Mouse (Mus musculus) A20 (cell line): ENCODE results near the gene Zfp768.
"Not testable (repeated sequence)": the region's sequence is repeated elsewhere in the genome, so short reads cannot be mapped to it uniquely, and the experiment has no call there.

Experiments used
- DNase-seq: peaks from one replicate; pipeline ENCODE4 v3.0.0-alpha.2; 2011; ENCODE audit warnings: low read depth, low spot score

Gene Zfp768

GRCm38 (mm10) chr7:127345512-127346325, at the start of gene Zfp768:
TSS of gene Zfp768 (minus strand) at chr7:127345589.
- DNase-seq = peak; percentile 92

DNA sequence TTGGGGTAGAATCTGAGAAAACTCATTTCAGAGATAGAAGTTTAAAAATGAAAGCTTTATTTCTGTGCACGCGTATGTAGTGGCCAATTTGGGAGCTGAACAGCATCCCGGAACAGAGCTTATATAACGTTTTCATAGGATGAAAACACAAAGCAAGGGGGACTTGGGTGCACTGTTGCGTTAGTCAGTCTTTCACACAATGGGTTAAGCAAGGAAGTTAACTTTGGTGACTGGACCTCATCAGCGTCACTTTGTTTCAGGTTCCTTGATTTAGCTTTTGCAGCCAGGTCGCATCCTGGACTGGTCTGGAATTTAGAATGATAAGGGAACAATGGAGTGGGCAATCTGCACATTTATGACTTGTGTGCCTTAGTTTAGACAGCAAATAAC, 48.5 kb upstream of the Zfp768 start:
- DNase-seq = no peak

- DNase-seq = peak; percentile 98
Measured at GRCm38 (mm10) chr7:127393157-127393943, 48.0 kb upstream of the Zfp768 start, which contains the start of gene E430018J23Rik. TSS of gene E430018J23Rik (minus strand) at chr7:127393629.

- peak; percentile 5 for DNase-seq
Measured at GRCm38 (mm10) chr7:127392251-127392824, 46.9 kb upstream of the Zfp768 start.

GRCm38 (mm10) chr7:127391538-127391937, 46.1 kb upstream of the Zfp768 start:
- DNase-seq = no peak

GRCm38 (mm10) chr7:127390306-127390705, 44.9 kb upstream of the Zfp768 start:
- DNase-seq = no peak

DNA sequence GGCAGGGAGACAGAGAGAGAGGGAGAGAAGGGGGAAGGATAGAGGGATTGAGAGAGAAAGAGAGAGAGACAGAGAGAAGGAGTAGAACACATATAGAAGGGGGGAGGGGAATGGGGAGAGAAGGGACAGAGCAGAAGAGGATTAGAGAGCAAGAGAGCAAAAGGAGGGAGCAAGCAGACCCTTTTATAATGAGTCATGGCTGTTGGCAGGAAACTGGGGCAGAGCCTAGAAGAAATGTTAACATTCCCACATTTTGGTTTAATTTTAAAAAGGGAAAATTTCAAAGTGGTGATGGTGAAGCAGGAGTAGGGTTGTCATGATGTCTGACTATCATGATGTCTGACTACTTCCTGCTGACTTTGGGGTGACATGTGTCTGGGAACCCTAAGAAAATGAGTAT, 42.8 kb upstream of the Zfp768 start:
- DNase-seq = not testable (repeated sequence)

DNA sequence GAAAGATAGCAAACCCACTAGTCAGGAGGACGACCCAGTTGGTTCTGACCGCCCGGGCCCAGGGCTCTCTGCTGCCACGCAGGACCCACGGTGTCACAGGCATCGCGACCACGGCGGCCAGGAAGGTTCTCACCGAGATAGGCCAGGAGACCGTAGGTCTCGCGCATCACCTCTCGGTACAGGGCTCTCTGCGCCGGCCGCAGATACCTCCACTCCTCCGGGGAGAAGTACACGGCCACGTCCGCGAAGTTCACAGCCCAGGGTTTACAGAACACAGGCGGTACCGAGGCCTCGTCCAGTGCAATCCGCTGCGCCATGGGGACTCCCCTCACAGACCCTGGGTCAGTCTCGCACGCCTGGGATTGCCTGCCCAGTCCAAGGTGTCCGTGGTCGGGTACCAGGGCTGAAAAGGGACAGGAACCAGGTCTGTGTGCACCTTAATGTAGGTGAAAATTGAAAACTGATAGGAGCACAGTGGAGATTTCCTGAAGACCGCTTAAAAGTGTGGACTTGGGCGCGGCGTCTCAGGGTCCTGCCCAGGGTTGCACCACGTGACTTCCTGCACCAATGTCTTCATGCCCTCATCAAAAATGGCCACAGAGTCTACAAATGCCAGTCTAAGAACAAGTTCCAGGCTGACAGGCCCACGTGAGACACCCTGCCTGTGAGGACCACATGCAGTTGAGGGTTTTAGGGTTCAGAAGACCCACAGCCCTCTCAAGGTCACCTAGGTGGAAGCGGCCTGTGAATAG, 41.4 kb upstream of the Zfp768 start, which contains the start of gene 9130019O22Rik:
Gene 9130019O22Rik, minus strand, starts transcription at position 526 of the 752 bp plus-strand sequence.
- DNase-seq = no peak

DNA sequence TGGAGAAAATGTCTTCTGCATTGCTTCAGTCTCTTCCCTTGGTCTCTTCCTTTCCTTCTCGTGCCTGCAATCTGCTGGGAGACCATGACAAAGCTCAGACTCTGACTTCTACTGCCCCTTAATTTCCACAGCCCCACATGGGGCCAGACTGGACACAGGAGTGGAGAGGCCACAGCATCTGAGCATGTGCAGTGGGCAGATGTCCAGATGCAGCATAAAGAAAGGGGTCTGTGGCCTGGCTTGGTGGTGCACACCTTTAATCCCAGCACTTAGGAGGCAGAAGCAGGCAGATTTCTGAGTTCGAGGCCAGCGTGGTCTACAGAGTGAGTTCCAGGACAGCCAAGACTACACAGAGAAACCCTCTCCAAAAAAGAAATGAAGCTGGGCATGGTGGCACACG, 40.2 kb upstream of the Zfp768 start:
- not testable (repeated sequence) for DNase-seq

DNA sequence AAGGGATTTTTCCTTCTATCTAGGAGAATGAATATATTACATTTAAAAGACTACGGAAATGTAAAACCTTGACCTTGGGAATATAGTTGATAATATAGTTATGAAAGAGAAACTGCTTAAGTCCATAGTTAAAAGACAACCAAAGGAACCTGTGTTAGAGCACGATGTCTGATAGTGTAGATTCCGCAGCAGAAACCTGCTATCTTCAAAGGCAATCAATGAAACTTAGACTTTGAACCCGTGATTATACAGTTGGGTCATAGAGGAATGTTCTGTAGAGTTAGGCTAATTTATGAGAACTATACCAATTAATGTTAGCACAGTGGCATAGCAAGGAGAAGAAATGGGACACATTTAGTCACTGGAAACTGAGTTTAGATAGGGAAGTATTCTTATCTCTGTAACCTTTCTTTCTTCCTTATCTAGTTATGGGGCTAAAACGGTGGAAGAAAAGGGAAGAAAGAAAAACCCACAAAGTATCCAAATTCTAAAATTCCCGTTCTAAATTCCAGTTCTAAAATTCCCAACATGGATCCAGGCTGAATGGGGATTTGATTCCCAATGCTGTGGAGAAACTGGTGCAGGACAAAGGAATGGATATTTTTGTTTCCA, 33.0 kb upstream of the Zfp768 start:
- DNase-seq = no peak

DNA sequence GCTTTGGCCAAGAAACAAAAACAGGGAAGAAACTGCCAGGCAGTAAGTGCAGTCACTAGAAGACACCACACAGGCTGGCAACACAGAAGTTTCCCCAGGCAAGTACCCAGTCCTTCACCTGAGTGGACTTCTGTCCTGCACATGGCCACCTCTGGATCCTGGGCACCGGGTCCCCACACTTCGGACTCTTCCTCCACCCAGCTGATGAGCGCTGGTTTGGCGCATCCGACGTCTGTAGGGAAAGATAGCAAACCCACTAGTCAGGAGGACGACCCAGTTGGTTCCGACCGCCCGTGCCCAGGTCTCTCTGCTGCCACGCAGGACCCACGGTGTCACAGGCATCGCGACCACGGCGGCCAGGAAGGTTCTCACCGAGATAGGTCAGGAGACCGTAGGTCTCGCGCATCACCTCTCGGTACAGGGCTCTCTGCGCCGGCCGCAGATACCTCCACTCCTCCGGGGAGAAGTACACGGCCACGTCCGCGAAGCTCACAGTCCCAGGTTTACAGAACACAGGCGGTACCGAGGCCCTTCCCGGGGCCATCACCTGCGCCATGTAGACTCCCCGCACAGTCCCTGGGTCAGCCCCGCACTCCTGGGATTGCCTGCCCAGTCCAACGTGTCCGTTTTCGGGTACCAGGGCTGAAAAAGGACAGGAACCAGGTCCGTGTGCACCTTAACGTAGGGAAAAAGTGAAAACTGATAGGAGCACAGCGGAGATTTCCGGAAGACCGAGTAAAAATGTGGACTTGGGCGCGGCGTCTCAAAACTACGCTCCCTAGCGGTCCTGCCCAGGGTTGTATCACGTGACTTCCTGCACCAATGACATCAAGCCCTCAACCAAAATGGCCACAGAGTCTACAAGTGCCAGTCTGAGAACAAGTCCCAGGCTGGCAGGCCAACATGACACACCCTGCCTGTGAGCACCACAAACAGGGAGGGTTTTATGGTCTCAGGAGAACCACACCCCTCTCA, 30.2 kb upstream of the Zfp768 start, which contains the start of gene Zfp747:
Gene Zfp747, minus strand, starts transcription at position 780 of the 975 bp plus-strand sequence.
- DNase-seq = peak; percentile 94

DNA sequence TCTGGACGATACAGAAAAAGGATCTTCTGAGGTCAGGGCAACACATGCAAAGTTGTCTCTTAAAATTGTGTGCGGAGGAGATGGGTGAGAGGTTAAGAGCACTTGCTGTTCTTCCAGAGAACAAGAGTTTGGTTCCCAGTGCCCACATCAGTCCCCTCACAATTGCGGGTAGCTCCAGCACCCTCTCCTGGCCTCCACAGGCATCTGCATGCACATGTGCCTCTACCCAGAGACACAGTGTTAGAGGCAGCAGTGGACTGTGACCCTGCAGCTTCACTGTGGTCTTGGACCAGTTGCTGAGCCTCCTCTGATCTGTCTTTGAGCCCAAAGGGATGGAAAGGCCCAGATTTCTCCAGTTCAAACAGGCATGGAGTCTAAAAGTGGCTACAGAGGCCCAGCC, 26.5 kb upstream of the Zfp768 start:
- peak; percentile 17 for DNase-seq

DNA sequence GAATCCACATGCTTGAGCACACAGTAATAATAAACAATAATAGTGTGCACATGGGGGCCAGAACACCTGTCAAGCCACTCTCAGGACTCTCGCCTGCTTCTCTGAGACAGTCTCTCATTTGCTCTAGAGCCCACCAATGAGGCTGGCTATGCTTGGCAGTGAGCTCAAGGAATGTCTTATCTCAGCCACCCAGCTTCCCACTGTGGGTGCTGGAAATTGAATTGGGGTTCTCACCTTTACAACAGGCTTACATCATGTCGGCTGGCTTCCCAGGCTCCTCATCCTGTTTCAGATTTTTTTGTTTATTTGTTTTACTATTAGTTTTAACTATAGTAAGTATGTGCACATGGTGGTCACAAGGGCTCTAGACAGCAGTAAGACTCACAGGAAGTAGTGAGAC, 25.8 kb upstream of the Zfp768 start:
- no peak for DNase-seq

- no peak for DNase-seq
Measured at GRCm38 (mm10) chr7:127366249-127366648, 20.9 kb upstream of the Zfp768 start.

DNA sequence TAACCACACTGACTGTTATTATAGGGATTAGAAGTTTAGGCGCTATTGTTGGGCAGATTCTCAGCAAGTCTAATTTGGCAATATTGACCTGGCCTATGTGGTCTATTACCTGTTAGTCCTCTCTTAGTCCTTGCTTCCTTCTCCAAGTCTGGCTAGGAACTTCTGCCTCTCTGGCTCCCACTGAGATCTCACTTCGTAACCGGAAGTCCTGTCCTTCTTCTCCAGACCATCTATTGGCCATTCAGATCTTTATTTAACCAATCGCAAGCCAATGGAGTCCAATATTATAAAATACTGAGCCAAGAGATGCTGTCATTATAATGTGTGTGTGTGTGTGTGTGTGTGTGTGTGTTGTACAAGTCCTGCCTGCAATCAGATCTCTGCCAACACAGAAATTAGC, 18.8 kb upstream of the Zfp768 start:
- no peak for DNase-seq

- DNase-seq = no peak
Measured at GRCm38 (mm10) chr7:127363475-127363921, 18.1 kb upstream of the Zfp768 start.

DNA sequence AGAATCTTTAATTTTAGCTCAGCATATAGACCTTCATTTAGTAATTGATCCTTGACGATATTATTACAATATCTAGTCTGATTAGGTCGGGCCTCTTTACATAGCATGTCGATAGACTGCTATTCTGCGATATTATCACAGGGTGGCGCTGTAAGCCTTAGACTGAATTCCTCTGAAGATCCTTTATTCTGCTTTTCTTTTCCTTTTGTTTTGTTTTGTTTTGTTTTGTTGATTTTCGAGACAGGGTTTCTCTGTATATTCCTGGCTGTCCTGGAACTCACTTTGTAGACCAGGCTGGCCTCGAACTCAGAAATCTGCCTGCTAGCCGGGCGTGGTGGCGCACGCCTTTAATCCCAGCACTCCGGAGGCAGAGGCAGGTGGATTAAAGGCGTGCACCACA, 17.0 kb upstream of the Zfp768 start:
- peak; percentile 63 for DNase-seq

- DNase-seq = no peak
Measured at GRCm38 (mm10) chr7:127361449-127361848, 16.1 kb upstream of the Zfp768 start.

DNA sequence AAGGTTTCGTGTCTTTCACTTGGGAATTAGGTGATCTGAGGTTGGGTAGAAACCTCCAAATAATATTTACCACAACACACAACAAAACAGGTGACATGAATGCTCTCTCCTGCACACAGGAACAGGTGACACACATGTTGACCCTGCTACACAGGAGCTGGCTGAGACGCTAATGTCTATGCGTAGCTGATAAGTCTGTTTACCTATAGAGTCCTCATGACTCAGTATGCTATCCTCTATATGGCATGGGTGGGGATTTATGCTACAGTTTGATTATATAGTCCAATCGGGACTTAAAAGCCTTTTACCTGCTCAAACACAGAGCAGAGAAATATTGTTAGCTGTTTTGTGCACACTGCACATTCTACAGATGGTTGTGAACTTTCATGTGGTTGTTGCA, 14.9 kb upstream of the Zfp768 start:
- DNase-seq = no peak

GRCm38 (mm10) chr7:127358472-127358871, 13.1 kb upstream of the Zfp768 start:
- no peak for DNase-seq
